7 mouse cellular contexts compared by ENCODE assay signal in genomic region chr14:23885539-23885938, GRCm38 (mm10).
DNase-seq lines count a peak whose midpoint lies in the region; ATAC-seq lines count a peak whose summit lies in the region.

No protein-coding gene starts in this region.

- no peak for ATAC-seq in erythroblast, adult 5-6 weeks (replicated peaks; ENCODE audit: low FRiP score, poor library complexity, severe bottlenecking)

- peak; percentile 51 for DNase-seq in ovary, adult 18-20 months (ENCODE audit: low spot score)
- no peak for DNase-seq in ovary, postnatal 10 days (ENCODE audit: low spot score)
- DNase-seq in frontal cortex, postnatal 36 days (ENCODE audit: low spot score in 2 of 2) = peak; percentile 80 to 82
- peak; percentile 82 to 84 for DNase-seq in layer of hippocampus, adult 8-10 months (ENCODE audit: low spot score in 2 of 2)
- peak; percentile 92 for DNase-seq in right cerebral cortex, adult 18-20 months
- DNase-seq in thymus, postnatal 0 days (ENCODE audit: low spot score) = no peak

Comparison
In these comparisons a context has a peak if more than half of its experiments do, and no peak if none do; other contexts are left out.
1. DNase-seq: peak in ovary, adult 18-20 months (single experiment), frontal cortex, postnatal 36 days (2 of 2), layer of hippocampus, adult 8-10 months (2 of 2) and right cerebral cortex, adult 18-20 months (single experiment); none in ovary, postnatal 10 days (single experiment) and thymus, postnatal 0 days (single experiment).